Mouse (Mus musculus) hindbrain, embryonic 11.5 days (tissue): ENCODE data around the gene Metrn. TPM values are rescaled to one million over a fixed set of nuclear protein-coding genes. Genes with fewer than 3 reads are reported as not detected.

Source experiments
- ATAC-seq: fragments of 200-750 bp; cut with Nextera tagmentation; 2 replicates; pipeline ENCODE4 v1.8.0; 2017; ENCODE audit warnings: mild to moderate bottlenecking, moderate TSS enrichment, moderate library complexity; ENCODE audit not compliant: low FRiP score
- DNase-seq: peaks from one replicate; pipeline ENCODE4 v3.0.0-alpha.2; 2015; ENCODE audit warnings: low spot score
- H3K27ac ChIP-seq: fragments of 300-500 bp; sonication (generic); 2 replicates; pipeline ENCODE4 v1.5.1; 2014; ENCODE audit warnings: mild to moderate bottlenecking, low read depth, low read length
- H3K27me3 ChIP-seq: fragments of 300-500 bp; sonication (generic); 2 replicates; pipeline ENCODE4 v1.6.1; 2014; ENCODE audit warnings: mild to moderate bottlenecking, low read length, moderate library complexity, mixed read lengths; ENCODE audit not compliant: control insufficient read depth, insufficient read depth
- H3K36me3 ChIP-seq: fragments of 300-500 bp; sonication (generic); 2 replicates; pipeline ENCODE4 v1.6.1; 2014; ENCODE audit warnings: mild to moderate bottlenecking, low read length, moderate library complexity, mixed read lengths; ENCODE audit not compliant: control insufficient read depth, insufficient read depth
- H3K4me1 ChIP-seq: fragments of 300-500 bp; sonication (generic); replicated peaks from 2 replicates; pipeline ENCODE4 v1.6.1; 2014; ENCODE audit warnings: low read length, mixed read lengths; ENCODE audit not compliant: control insufficient read depth, insufficient read depth
- H3K4me2 ChIP-seq: fragments of 300-500 bp; sonication (generic); replicated peaks from 2 replicates; pipeline ENCODE4 v1.6.1; 2014; ENCODE audit warnings: mild to moderate bottlenecking, low read depth, low read length
- H3K4me3 ChIP-seq: fragments of 300-500 bp; sonication (generic); 2 replicates; pipeline ENCODE4 v1.5.1; 2014; ENCODE audit warnings: low read depth, low read length
- H3K9ac ChIP-seq: fragments of 300-500 bp; sonication (generic); 2 replicates; pipeline ENCODE4 v1.6.1; 2014; ENCODE audit warnings: low read depth, low read length
- H3K9me3 ChIP-seq: fragments of 300-500 bp; sonication (generic); 2 replicates; pipeline ENCODE4 v1.6.1; 2016; ENCODE audit warnings: low read length; ENCODE audit not compliant: control insufficient read depth
- WGBS: fragments of 180-500 bp; shearing (Covaris S2); extraction: QIAGEN DNeasy Blood & Tissue Kit; methylation state at CpG from one replicate; pipeline ENCODE4 v1.1.7; 2014; 5-methylcytosine and 5-hydroxymethylcytosine counted together
- polyA plus RNA-seq: library from polyadenylated mRNA; unstranded; fragments of >200 nt; fragmentation: Nextera tagmentation; extraction: Ambion mirVana; gene quantifications from 2 replicates; pipeline ENCODE4 v1.2.1, GENCODE M21; 2014

The Metrn gene
- polyA plus RNA-seq, result 16.9 and 24.1 TPM in 2 replicates

DNA sequence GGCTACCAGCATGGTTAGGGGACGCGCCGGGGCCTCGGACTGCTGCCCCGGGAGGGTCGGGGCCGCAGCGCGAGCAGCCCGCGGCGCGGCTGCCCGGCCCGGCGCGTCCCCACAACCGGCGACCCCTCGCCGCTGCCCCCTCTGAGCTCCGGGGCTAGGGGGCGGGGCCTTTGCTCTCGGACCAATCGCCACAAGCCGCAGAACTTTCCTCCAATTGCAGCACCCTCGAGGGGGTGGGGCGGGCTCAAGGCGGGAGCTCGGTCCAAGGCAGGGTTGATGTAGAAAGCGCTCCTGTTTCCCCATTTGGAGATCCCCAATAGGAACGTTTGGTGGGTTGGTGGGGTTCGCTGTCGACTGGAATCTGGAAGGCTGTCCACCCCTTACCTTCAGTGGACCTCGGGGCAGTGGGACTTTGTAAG, at the start of gene Metrn:
Metrn (minus strand) TSS at position 186 of the 419 bp plus-strand sequence.
- Histone ChIP-seq H3K4me1 (peaks cover 18% of the 10 kb centered on the region), H3K36me3 (no peaks in the 10 kb centered on the region), H3K4me3 (peak within 1 kb of the TSS; percentile 80), H3K27me3 (no peaks in the 10 kb centered on the region), H3K9me3 (no peaks in the 10 kb centered on the region), H3K9ac (peak within 1 kb of the TSS; percentile 82), H3K27ac (peak within 1 kb of the TSS; percentile 94), H3K4me2 (peak within 1 kb of the TSS; percentile 95)
- WGBS, result under 1% methylated on average over 23 of the region's 35 CpGs
- DNase-seq (peak; percentile 93), ATAC-seq (peak; percentile 67)

- H3K4me3 ChIP-seq, result peak within 1 kb of the TSS; percentile 82
- peak within 1 kb of the TSS; percentile 72 for H3K9ac ChIP-seq
- ATAC-seq (peak; percentile 92), DNase-seq (peak; percentile 97)
- H3K36me3 ChIP-seq, result peaks cover 18% of the 10 kb centered on the region
- no peaks in the 10 kb centered on the region; the same call in none of the 2 replicates for H3K4me1 ChIP-seq
- H3K27ac ChIP-seq, result peak within 1 kb of the TSS; percentile 58; the same call in 1 of the 2 replicates
- peak within 1 kb of the TSS; percentile 67 for H3K4me2 ChIP-seq
- under 1% methylated on average over 20 of the region's 21 CpGs for WGBS
- H3K27me3 ChIP-seq, result no peaks in the 10 kb centered on the region
- H3K9me3 ChIP-seq, result no peaks in the 10 kb centered on the region
Observed at GRCm38 (mm10) chr17:25844396-25844901, 47.5 kb upstream of the Metrn start, which contains the start of gene Rhot2. TSS of gene Rhot2 (minus strand) at chr17:25844851.

DNA sequence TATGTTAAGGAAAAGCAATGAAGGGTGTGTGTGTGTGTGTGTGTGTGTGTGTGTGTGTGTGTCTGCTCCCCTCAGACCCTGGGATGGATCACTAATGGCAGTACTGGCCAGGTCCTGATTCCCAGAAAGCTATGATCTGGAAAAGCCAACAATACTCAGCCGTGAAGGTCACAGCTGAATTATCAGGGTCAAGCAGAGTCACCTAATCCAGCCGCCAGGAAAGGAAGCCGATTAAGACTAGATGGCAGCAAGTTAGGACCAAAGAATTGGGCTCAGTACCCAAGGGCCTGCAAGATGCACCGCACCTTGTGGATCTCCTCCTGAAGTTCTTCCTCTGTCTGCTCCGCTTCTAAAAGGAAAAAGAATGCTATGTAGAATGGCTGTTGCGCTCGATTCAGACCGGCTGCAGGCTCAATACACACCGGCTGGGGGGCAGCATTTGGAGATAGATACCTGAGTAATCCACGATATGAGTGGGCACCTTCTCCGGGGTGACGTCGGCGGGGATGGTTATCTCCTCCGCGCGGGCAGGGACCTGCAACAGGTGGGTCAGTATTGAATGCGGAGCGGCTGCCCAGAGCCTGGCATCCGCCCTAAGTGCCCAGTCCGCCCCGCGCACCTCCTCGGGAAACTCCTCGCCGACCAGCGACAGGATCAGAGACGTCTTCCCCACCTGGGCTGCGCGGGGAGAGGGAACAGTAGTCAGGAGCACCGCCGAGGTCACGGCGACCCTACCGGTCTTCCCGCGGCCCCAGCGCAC, 46.9 kb upstream of the Metrn start:
- ATAC-seq (peak; percentile 41; the same call in 1 of the 2 replicates), DNase-seq (no peak)
- Histone ChIP-seq H3K4me3 (peak overlapping the region; percentile 82), H3K4me1 (no peaks in the 10 kb centered on the region; the same call in none of the 2 replicates), H3K27ac (peak overlapping the region; percentile 58; the same call in 1 of the 2 replicates), H3K4me2 (peak overlapping the region; percentile 67), H3K36me3 (peaks cover 24% of the 10 kb centered on the region), H3K9me3 (no peaks in the 10 kb centered on the region), H3K27me3 (no peaks in the 10 kb centered on the region), H3K9ac (peak overlapping the region; percentile 72)
- WGBS, result 4% methylated on average over 32 of the region's 38 CpGs

- peak overlapping the region; percentile 67 for H3K4me2 ChIP-seq
- no peaks in the 10 kb centered on the region; the same call in none of the 2 replicates for H3K4me1 ChIP-seq
- ATAC-seq (no peak), DNase-seq (no peak)
- no peaks in the 10 kb centered on the region for H3K9me3 ChIP-seq
- peak overlapping the region; percentile 82 for H3K4me3 ChIP-seq
- 98% methylated on average over 4 of the region's 4 CpGs for WGBS
- no peaks in the 10 kb centered on the region for H3K27me3 ChIP-seq
- H3K36me3 ChIP-seq, result peaks cover 24% of the 10 kb centered on the region
- peak overlapping the region; percentile 72; the same call in 1 of the 2 replicates for H3K9ac ChIP-seq
- H3K27ac ChIP-seq, result peak overlapping the region; percentile 13; the same call in 1 of the 2 replicates
Observed at GRCm38 (mm10) chr17:25843122-25843521, 46.2 kb upstream of the Metrn start.

- no peak for ATAC-seq
- H3K27me3 ChIP-seq, result no peaks in the 10 kb centered on the region
- peaks cover 3% of the 10 kb centered on the region for H3K4me1 ChIP-seq
- no peak for DNase-seq
- no peaks in the 10 kb centered on the region for H3K9me3 ChIP-seq
- H3K4me3 ChIP-seq, result no peak overlapping the region
- WGBS, result 90% methylated on average over 3 of the region's 3 CpGs
- H3K9ac ChIP-seq, result no peak overlapping the region
- H3K27ac ChIP-seq, result no peak overlapping the region
- H3K4me2 ChIP-seq, result no peak overlapping the region
- H3K36me3 ChIP-seq, result peaks cover 24% of the 10 kb centered on the region
Observed at GRCm38 (mm10) chr17:25842509-25842908, 45.6 kb upstream of the Metrn start.

- Histone ChIP-seq H3K36me3 (peaks cover 24% of the 10 kb centered on the region), H3K4me1 (peaks cover 13% of the 10 kb centered on the region), H3K27ac (no peak within 1 kb of the TSS), H3K27me3 (no peaks in the 10 kb centered on the region), H3K4me2 (no peak within 1 kb of the TSS), H3K4me3 (no peak within 1 kb of the TSS), H3K9me3 (no peaks in the 10 kb centered on the region), H3K9ac (no peak within 1 kb of the TSS)
- WGBS, result 94% methylated on average over 22 of the region's 22 CpGs
- no peak for DNase-seq
- ATAC-seq, result no peak
Observed at GRCm38 (mm10) chr17:25841117-25841880, 44.4 kb upstream of the Metrn start, which contains the start of gene Gm20683. TSS of gene Gm20683 (minus strand) at chr17:25841763.

GRCm38 (mm10) chr17:25840519-25840918, 43.6 kb upstream of the Metrn start:
- no peak for ATAC-seq
- no peak overlapping the region for H3K4me3 ChIP-seq
- no peak for DNase-seq
- 96% methylated on average over 6 of the region's 6 CpGs for WGBS
- no peaks in the 10 kb centered on the region for H3K27me3 ChIP-seq
- peaks cover 24% of the 10 kb centered on the region for H3K36me3 ChIP-seq
- no peak overlapping the region for H3K9ac ChIP-seq
- peaks cover 17% of the 10 kb centered on the region for H3K4me1 ChIP-seq
- H3K4me2 ChIP-seq, result no peak overlapping the region
- no peak overlapping the region for H3K27ac ChIP-seq
- H3K9me3 ChIP-seq, result no peaks in the 10 kb centered on the region

- no peak for DNase-seq
- H3K9ac ChIP-seq, result no peak overlapping the region
- H3K4me2 ChIP-seq, result no peak overlapping the region
- no peaks in the 10 kb centered on the region for H3K27me3 ChIP-seq
- no peak overlapping the region for H3K4me3 ChIP-seq
- no peak overlapping the region for H3K27ac ChIP-seq
- no peak for ATAC-seq
- H3K36me3 ChIP-seq, result peaks cover 27% of the 10 kb centered on the region
- no peaks in the 10 kb centered on the region for H3K9me3 ChIP-seq
- H3K4me1 ChIP-seq, result peaks cover 21% of the 10 kb centered on the region
- 84% methylated on average over 14 of the region's 14 CpGs for WGBS
Observed at GRCm38 (mm10) chr17:25839455-25840235, 42.7 kb upstream of the Metrn start.
